Mouse (Mus musculus): ENCODE results near the gene 3110082I17Rik.

DNA sequence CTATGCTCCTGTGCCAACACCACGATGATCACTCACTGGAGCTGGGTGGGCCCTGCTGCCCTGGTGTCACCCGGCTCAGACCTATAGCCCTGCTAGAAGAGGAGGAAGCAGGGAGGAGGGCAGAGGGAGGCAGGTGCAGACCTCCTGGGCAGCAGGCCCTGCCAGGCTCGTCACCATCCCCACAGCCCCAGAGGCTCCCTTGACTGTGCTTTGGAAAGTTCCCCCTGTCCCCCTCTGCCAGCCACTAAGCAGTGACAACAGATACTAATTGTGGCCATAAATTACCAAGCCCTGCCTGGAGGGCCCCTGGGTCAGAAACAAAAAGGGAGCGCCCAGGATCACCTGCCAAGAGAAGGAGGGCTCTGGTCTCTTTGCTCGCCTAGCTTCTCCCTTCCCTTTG, 33.4 kb upstream of the 3110082I17Rik start:
- TF ChIP-seq POLR2A (IDR thresholded peaks at IDR 0.05; ENCODE audit: low read depth, low read length) = no peak
- no peak for TF ChIP-seq CTCF (conservative IDR thresholded peaks at IDR 0.05; ENCODE audit: insufficient read depth, insufficient read length, low read depth, low read length)
